Mouse (Mus musculus): ENCODE results near the gene Dnmt1.

GRCm38 (mm10) chr9:20951441-20951840, 8.2 kb downstream of the Dnmt1 start:
- TF ChIP-seq POLR2A (IDR thresholded peaks at IDR 0.05; ENCODE audit: low read depth, low read length) (no peak; the same call in 1 of the 2 replicates), CTCF (IDR thresholded peaks at IDR 0.05; ENCODE audit: extremely low read depth, insufficient read length, insufficient replicate concordance, low read depth, low read length) (no peak)
